Mouse (Mus musculus) megakaryocyte, embryonic 14.5 days (primary cell): ENCODE data around the gene Tgtp2.

ENCODE experiments used
- FLI1 ChIP-seq: IDR thresholded peaks from 2 replicates; pipeline ENCODE4 v1.6.1; 2012; ENCODE audit warnings: low read length, inconsistent platforms, mixed read lengths
- GATA1 ChIP-seq: IDR thresholded peaks from 3 replicates; pipeline ENCODE4 v1.6.1; 2012; ENCODE audit warnings: mixed read lengths, low read length, inconsistent platforms, borderline replicate concordance

- TF ChIP-seq FLI1 (no peak), GATA1 (no peak)
Measured at GRCm38 (mm10) chr11:49092786-49093185, 28.8 kb upstream of the Tgtp2 start.
